Mouse (Mus musculus): ENCODE data around the gene Efna3. TPM values are rescaled to one million over a fixed set of nuclear protein-coding genes. Genes with fewer than 3 reads are reported as not detected.

Gene Efna3
- polyA plus RNA-seq, 1 experiment from 2014 or later, result 1.1 TPM

DNA sequence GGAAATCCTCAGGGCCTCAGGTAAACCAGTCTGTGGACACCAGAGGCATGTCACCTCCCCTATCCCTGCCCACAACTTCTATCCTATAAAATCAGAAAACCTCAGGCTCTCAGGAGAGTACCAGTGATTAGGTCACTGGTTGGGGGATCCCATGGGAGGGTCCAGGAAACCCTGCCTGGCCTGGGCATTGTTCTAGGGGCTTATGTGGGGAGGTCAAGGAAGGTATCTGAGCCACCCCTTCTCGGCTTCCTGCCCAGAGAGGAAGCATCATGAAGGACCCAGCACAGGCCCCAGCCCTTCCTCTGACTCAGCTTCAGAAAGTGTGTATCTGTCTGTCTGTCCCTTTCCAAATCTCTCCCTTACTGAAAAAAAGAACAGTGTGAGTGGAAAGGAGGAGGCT lies 25.2 kb upstream of the Efna3 start:
- 52% methylated on average over 1 of the region's 1 CpGs for WGBS
- peak overlapping the region; percentile 93 for H3K4me2 ChIP-seq (ENCODE audit: low read length)
- no peaks in the 10 kb centered on the region for H3K9me3 ChIP-seq (ENCODE audit: control insufficient read depth, low read length)
- peaks cover 24% of the 10 kb centered on the region for H3K27me3 ChIP-seq (ENCODE audit: control insufficient read depth, insufficient read depth, low read length)
- 0 out of 2 replicates have a peak, but pooled peaks have one; percentile 19 for ATAC-seq (ENCODE audit: insufficient number of reproducible peaks, insufficient read depth, low FRiP score, low read depth)
- peak overlapping the region; percentile 1 to 64; a peak in 1 of 4 replicates for H3K4me3 ChIP-seq (ENCODE audit: control insufficient read depth in 1 of 2, insufficient read depth in 1 of 2, low read depth in 1 of 2, low read length in 2 of 2)
- H3K36me3 ChIP-seq (ENCODE audit: control insufficient read depth, insufficient read depth, low read length), result peaks cover 24% of the 10 kb centered on the region
- H3K4me1 ChIP-seq (ENCODE audit: control insufficient read depth in 2 of 2, insufficient read depth in 2 of 2, low read length in 2 of 2), result peaks cover 5 to 16% of the 10 kb centered on the region in 2 experiments; a peak in 2 of 4 replicates
- peak overlapping the region; percentile 51 to 68 for H3K27ac ChIP-seq (replicated peaks in 1 of 2; ENCODE audit: control insufficient read depth in 1 of 2, insufficient read depth in 1 of 2, low read depth in 2 of 2, low read length in 2 of 2)
- no peak overlapping the region for H3K9ac ChIP-seq (ENCODE audit: low read length)

DNA sequence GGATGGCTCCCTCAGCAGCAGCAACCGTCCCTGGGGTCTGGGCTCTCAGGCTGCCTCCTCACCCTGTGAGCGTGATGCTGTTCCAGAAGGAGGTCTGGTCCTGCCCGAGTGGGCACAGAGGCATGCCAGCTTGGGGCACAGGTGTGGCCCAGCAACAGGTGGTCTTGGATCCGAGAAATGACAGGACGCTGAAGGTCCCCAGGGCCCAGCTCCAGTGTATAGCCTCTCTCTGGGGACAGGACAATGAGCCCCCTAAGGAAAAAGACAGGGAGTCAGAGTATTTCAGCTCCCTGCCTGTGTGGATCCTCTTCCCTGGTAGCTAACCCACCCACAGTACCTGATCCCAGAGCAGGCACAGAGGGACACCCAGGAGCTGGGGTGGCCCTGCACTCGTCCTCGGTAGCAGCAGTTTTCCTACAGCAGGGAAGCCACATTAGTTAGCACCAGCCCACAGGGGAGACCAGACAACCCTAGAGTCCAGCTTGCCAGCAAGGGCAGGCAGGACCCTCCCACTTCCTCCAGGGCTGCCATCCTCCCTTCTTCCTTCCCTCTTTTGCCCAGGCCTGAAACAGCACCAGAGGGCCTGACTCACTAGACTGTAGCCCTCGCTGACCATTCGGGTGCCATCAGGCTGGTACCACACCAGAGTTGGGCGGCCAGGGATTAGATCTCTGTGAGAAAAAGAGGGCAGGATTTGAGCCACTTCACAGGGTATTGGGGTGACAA lies 24.2 kb upstream of the Efna3 start:
- H3K4me3 ChIP-seq (ENCODE audit: control insufficient read depth in 1 of 2, insufficient read depth in 1 of 2, low read depth in 1 of 2, low read length in 2 of 2), result no peak overlapping the region
- WGBS, result 78% methylated on average over 10 of the region's 10 CpGs
- H3K36me3 ChIP-seq (ENCODE audit: control insufficient read depth, insufficient read depth, low read length), result peaks cover 33% of the 10 kb centered on the region
- H3K27ac ChIP-seq (replicated peaks in 1 of 2; ENCODE audit: control insufficient read depth in 1 of 2, insufficient read depth in 1 of 2, low read depth in 2 of 2, low read length in 2 of 2), result no peak overlapping the region
- H3K9me3 ChIP-seq (ENCODE audit: control insufficient read depth, low read length), result no peaks in the 10 kb centered on the region
- no peak for ATAC-seq (ENCODE audit: insufficient number of reproducible peaks, insufficient read depth, low FRiP score, low read depth)
- no peak overlapping the region for H3K9ac ChIP-seq (ENCODE audit: low read length)
- peaks cover 15% of the 10 kb centered on the region for H3K27me3 ChIP-seq (ENCODE audit: control insufficient read depth, insufficient read depth, low read length)
- no peak overlapping the region for H3K4me2 ChIP-seq (ENCODE audit: low read length)
- peaks cover 5 to 16% of the 10 kb centered on the region in 2 experiments; a peak in 2 of 4 replicates for H3K4me1 ChIP-seq (ENCODE audit: control insufficient read depth in 2 of 2, insufficient read depth in 2 of 2, low read length in 2 of 2)

DNA sequence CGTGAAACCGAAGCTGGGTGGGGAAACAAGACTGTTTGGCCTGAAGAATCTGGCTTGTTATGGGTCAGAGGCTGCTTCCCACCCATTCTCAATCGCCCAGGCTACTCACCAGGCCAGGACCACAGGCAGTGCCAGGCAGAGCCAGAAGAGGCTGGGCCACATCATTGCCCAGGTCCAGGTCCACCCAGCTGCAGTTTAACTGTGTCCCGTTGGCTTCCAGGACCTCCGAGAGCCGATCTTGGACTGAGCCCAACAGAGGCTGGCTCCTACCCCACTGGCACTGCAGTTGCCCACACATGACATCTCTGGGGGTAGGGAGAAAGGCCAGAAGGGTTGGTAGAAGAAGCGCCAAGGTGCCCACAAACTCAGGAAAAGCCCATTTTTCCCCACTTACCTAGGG lies 20.5 kb upstream of the Efna3 start:
- Histone ChIP-seq H3K9ac (ENCODE audit: low read length) (no peak overlapping the region), H3K4me2 (ENCODE audit: low read length) (no peak overlapping the region), H3K27ac (replicated peaks in 1 of 2; ENCODE audit: control insufficient read depth in 1 of 2, insufficient read depth in 1 of 2, low read depth in 2 of 2, low read length in 2 of 2) (no peak overlapping the region)

DNA sequence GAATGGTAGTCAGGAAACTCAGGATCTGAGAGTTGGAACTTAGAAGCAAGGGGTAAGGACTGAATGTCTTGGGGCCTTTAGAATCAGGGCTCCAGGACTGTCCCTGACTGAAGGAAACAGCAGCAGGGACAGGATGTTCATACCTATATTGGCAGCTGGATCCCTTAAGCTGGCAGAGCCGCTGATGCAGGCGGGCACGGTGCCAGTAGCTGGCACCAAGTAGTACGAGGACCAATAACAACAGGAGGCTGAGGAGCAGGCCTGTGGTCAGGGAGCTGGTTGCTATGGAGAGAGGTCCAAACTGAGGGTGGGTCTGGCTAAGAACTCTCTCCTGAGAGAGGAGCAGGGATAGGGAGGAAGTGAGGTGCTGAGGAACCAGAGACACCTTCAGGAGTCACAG lies 19.0 kb upstream of the Efna3 start:
- 82% methylated on average over 4 of the region's 4 CpGs for WGBS
- Histone ChIP-seq H3K4me2 (ENCODE audit: low read length) (no peak overlapping the region), H3K27me3 (ENCODE audit: control insufficient read depth, insufficient read depth, low read length) (no peaks in the 10 kb centered on the region), H3K4me1 (ENCODE audit: control insufficient read depth in 2 of 2, insufficient read depth in 2 of 2, low read length in 2 of 2) (peaks cover 3 to 4% of the 10 kb centered on the region in 2 experiments; a peak in 3 of 4 replicates), H3K4me3 (ENCODE audit: control insufficient read depth in 1 of 2, insufficient read depth in 1 of 2, low read depth in 1 of 2, low read length in 2 of 2) (no peak overlapping the region), H3K9me3 (ENCODE audit: control insufficient read depth, low read length) (no peaks in the 10 kb centered on the region), H3K36me3 (ENCODE audit: control insufficient read depth, insufficient read depth, low read length) (peaks cover 34% of the 10 kb centered on the region), H3K9ac (ENCODE audit: low read length) (no peak overlapping the region), H3K27ac (replicated peaks in 1 of 2; ENCODE audit: control insufficient read depth in 1 of 2, insufficient read depth in 1 of 2, low read depth in 2 of 2, low read length in 2 of 2) (no peak overlapping the region)
- ATAC-seq (ENCODE audit: insufficient number of reproducible peaks, insufficient read depth, low FRiP score, low read depth), result no peak

More for the DNA sequence above, 20.5 kb upstream of the Efna3 start:
- peaks cover 1 to 3% of the 10 kb centered on the region in 2 experiments; a peak in 2 of 4 replicates for H3K4me1 ChIP-seq (ENCODE audit: control insufficient read depth in 2 of 2, insufficient read depth in 2 of 2, low read length in 2 of 2)
- H3K4me3 ChIP-seq (ENCODE audit: control insufficient read depth in 1 of 2, insufficient read depth in 1 of 2, low read depth in 1 of 2, low read length in 2 of 2), result no peak overlapping the region
- WGBS, result 77% methylated on average over 7 of the region's 7 CpGs
- ATAC-seq (ENCODE audit: insufficient number of reproducible peaks, insufficient read depth, low FRiP score, low read depth), result no peak
- peaks cover under 1% of the 10 kb centered on the region; the same call in 1 of the 2 replicates for H3K27me3 ChIP-seq (ENCODE audit: control insufficient read depth, insufficient read depth, low read length)
- no peaks in the 10 kb centered on the region for H3K9me3 ChIP-seq (ENCODE audit: control insufficient read depth, low read length)
- peaks cover 34% of the 10 kb centered on the region for H3K36me3 ChIP-seq (ENCODE audit: control insufficient read depth, insufficient read depth, low read length)

DNA sequence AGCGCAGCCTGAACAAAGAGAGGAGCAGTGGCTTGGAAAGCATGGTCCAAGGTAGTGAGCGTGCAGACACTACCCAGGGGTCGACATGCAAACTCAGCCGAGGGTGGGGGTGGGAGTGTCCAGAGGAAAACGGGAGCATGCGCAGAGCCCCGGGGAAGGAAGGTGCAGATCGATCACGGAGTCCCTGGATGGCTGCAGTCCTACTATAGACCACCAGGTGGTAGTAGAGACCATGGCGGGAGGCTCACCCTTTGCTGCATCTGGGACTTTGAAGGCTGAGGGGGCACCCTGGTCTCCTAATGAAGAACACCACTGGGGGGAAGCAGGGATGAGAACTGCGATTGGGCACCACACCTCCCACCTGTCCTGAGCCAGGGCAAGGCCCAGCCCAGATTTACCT lies 17.7 kb upstream of the Efna3 start:
- Histone ChIP-seq H3K4me3 (ENCODE audit: control insufficient read depth in 1 of 2, insufficient read depth in 1 of 2, low read depth in 1 of 2, low read length in 2 of 2) (0 out of 4 replicates have a peak overlapping the region, but pooled peaks of 1 of the 2 experiments have one; percentile 8), H3K4me1 (ENCODE audit: control insufficient read depth in 2 of 2, insufficient read depth in 2 of 2, low read length in 2 of 2) (peaks cover 8 to 9% of the 10 kb centered on the region in 2 experiments; a peak in 3 of 4 replicates), H3K27ac (replicated peaks in 1 of 2; ENCODE audit: control insufficient read depth in 1 of 2, insufficient read depth in 1 of 2, low read depth in 2 of 2, low read length in 2 of 2) (no peak overlapping the region), H3K9ac (ENCODE audit: low read length) (no peak overlapping the region), H3K27me3 (ENCODE audit: control insufficient read depth, insufficient read depth, low read length) (no peaks in the 10 kb centered on the region), H3K9me3 (ENCODE audit: control insufficient read depth, low read length) (no peaks in the 10 kb centered on the region), H3K36me3 (ENCODE audit: control insufficient read depth, insufficient read depth, low read length) (peaks cover 33% of the 10 kb centered on the region), H3K4me2 (ENCODE audit: low read length) (peak overlapping the region; percentile 51)
- ATAC-seq (ENCODE audit: insufficient number of reproducible peaks, insufficient read depth, low FRiP score, low read depth), result no peak
- WGBS, result 7% methylated on average over 11 of the region's 11 CpGs

DNA sequence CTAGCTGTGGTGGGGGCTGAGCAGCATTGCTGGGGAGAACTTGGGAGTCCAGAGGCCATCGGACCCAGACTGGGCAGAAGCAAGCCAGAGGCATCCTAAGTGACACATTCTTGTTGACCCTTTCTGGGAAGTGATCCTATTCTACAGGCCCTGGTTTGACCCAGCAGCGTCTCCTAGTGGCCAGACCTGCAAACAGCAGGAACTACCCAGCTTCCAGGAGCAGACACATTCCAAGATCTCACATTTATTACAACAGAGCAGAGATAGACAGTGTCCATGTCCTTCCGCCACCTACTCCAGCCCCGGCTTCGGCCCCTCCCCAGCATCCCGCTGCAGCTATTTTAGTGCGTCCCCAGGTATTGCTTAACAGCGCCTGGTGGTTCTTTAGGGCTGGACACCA lies 16.7 kb upstream of the Efna3 start:
- H3K27ac ChIP-seq (replicated peaks in 1 of 2; ENCODE audit: control insufficient read depth in 1 of 2, insufficient read depth in 1 of 2, low read depth in 2 of 2, low read length in 2 of 2), result no peak overlapping the region
- no peak for ATAC-seq (ENCODE audit: insufficient number of reproducible peaks, insufficient read depth, low FRiP score, low read depth)
- H3K9me3 ChIP-seq (ENCODE audit: control insufficient read depth, low read length), result no peaks in the 10 kb centered on the region
- no peak overlapping the region for H3K4me3 ChIP-seq (ENCODE audit: control insufficient read depth in 1 of 2, insufficient read depth in 1 of 2, low read depth in 1 of 2, low read length in 2 of 2)
- peaks cover 8 to 9% of the 10 kb centered on the region in 2 experiments; a peak in 3 of 4 replicates for H3K4me1 ChIP-seq (ENCODE audit: control insufficient read depth in 2 of 2, insufficient read depth in 2 of 2, low read length in 2 of 2)
- no peaks in the 10 kb centered on the region for H3K27me3 ChIP-seq (ENCODE audit: control insufficient read depth, insufficient read depth, low read length)
- H3K36me3 ChIP-seq (ENCODE audit: control insufficient read depth, insufficient read depth, low read length), result peaks cover 29% of the 10 kb centered on the region
- no peak overlapping the region for H3K9ac ChIP-seq (ENCODE audit: low read length)
- H3K4me2 ChIP-seq (ENCODE audit: low read length), result no peak overlapping the region
- 22% methylated on average over 8 of the region's 8 CpGs for WGBS

DNA sequence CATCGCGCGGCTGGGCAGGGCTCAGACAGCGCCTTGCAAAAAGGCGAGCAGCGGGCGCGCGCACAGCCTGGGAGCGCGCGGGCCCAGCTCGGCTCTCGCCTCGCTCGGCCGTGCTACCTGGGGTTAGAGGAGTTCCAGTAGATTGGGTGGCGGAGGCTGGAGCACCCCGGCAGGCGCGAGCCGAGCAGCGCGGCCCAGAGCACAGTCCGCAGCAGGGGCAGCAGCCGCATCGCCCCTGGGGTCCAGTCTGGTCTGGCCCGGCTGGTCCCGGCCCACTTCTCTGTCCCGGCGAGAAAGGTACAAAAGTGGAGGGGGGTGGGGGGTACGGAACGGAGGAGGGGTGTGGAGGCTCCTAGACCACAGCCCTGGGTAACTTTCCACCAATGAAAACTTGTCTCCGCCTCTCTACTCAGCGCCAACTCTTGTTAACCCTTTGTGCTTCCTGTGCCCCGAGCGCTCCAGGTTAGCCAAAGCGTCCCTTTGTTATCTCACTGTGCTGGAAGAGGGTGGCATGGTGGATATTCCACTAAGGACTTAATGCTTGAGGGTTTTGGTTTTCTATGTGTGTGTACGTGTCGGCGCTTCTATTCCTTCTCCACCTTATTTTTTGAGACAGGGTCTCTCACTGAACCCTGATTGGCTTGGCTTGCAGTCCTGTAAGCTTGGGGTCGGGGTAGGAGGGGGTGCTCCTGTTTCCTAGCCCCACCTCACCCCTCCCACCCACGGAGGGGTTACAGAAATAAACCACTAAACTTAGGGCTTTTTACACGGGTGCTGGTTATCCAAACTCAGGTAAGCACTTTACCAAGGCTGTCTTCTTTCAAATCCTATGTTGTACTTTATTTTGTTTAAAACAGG lies 15.2 kb upstream of the Efna3 start, which contains the start of gene Efna4:
TSS of gene Efna4 (minus strand) at position 308 of the 858 bp plus-strand sequence.
- peak within 1 kb of the TSS; percentile 92 for H3K9ac ChIP-seq (ENCODE audit: low read length)
- peak within 1 kb of the TSS; percentile 42 to 79 for H3K27ac ChIP-seq (replicated peaks in 1 of 2; ENCODE audit: control insufficient read depth in 1 of 2, insufficient read depth in 1 of 2, low read depth in 2 of 2, low read length in 2 of 2)
- no peaks in the 10 kb centered on the region for H3K9me3 ChIP-seq (ENCODE audit: control insufficient read depth, low read length)
- no peaks in the 10 kb centered on the region for H3K27me3 ChIP-seq (ENCODE audit: control insufficient read depth, insufficient read depth, low read length)
- under 1% methylated on average over 44 of the region's 44 CpGs for WGBS
- peaks cover 30% of the 10 kb centered on the region for H3K36me3 ChIP-seq (ENCODE audit: control insufficient read depth, insufficient read depth, low read length)
- H3K4me1 ChIP-seq (ENCODE audit: control insufficient read depth in 2 of 2, insufficient read depth in 2 of 2, low read length in 2 of 2), result peaks cover 8 to 9% of the 10 kb centered on the region in 2 experiments; a peak in 3 of 4 replicates
- H3K4me3 ChIP-seq (ENCODE audit: control insufficient read depth in 1 of 2, insufficient read depth in 1 of 2, low read depth in 1 of 2, low read length in 2 of 2), result peak within 1 kb of the TSS; percentile 85 to 92
- H3K4me2 ChIP-seq (ENCODE audit: low read length), result peak within 1 kb of the TSS; percentile 91
- ATAC-seq (ENCODE audit: insufficient number of reproducible peaks, insufficient read depth, low FRiP score, low read depth), result peak; percentile 65
